Mouse (Mus musculus) neural tube, embryonic 10.5 days (tissue): ENCODE results near the gene Twf1.
A peak's percentile ranks its signal among the peaks of the same experiment; 100 is the strongest.

Experiments used
- DNase-seq: peaks from one replicate; pipeline ENCODE4 v3.0.0-alpha.2; 2017; ENCODE audit warnings: low spot score; ENCODE audit errors: extremely low spot score

Twf1 gene

DNA sequence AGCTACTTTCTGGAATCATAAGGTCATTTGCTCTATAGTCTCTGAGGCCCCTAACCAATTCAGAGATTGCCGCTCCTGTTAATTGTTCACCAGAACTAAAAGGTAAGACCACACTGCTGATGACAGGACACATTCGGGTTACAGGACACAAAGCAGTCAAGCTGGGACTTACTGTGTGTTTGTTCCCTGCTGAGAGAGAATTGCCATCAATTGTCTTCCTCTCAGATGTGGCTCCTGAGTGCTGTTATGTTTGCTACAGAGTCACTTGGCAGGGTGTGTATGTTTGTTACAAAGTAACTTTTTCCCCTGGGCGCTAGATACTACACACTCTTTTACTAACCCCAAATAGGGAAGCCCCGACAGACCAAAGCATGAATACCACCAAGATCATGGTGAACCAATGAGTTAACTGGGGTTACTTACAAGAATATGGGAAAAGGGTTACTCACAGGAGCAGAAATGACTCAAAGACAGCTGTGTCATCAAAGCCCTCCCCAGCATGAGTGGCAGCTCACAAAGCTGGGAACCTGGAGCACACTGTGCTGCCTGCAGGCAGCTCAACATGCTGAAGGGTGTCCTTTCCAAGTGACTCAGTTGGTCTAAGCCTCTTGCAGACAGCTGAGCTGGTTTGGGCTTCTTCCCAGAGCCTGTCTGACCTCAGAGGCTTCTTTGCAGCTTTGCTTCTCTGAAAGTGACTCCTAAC, 15.0 kb downstream of the Twf1 start:
- no peak for DNase-seq

DNA sequence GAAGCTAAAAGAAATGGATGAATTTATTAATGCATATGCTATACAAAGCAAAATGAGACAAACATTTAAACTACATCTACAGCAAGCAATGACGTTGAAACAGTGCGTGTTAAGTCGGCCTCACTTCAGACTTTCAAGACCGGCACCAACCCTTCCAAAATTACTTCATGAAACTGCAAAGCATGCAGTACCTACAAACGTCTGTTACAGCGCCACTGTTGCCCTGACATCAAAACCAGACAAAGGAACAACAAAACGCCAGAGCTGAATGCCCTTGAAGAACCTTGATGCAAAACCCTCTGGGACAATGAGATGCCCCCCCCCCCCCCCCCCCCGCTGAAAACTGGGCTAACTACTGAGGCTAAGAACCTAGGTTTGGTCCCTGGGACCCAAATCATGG, 16.9 kb downstream of the Twf1 start:
- DNase-seq, result no peak

DNA sequence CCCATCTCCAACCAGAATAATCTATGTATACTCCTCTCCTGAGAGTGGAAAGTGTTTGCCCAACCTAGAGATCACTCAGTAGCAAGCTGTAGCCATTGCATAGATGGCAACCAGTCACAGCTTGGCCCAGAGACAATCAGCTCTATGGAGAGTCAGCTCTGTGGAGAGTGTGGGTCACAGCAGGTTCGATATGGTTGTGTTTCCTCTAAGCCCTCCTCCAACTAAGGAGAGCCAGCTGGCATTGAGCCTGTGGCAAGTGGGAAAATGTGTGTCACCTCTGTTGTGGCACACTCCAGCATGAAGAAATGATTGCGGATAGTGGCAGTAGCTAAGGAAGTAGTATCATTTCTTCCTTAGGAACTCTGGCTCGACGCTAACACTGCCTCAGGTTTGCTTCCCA, 18.2 kb downstream of the Twf1 start:
- DNase-seq, result no peak

DNA sequence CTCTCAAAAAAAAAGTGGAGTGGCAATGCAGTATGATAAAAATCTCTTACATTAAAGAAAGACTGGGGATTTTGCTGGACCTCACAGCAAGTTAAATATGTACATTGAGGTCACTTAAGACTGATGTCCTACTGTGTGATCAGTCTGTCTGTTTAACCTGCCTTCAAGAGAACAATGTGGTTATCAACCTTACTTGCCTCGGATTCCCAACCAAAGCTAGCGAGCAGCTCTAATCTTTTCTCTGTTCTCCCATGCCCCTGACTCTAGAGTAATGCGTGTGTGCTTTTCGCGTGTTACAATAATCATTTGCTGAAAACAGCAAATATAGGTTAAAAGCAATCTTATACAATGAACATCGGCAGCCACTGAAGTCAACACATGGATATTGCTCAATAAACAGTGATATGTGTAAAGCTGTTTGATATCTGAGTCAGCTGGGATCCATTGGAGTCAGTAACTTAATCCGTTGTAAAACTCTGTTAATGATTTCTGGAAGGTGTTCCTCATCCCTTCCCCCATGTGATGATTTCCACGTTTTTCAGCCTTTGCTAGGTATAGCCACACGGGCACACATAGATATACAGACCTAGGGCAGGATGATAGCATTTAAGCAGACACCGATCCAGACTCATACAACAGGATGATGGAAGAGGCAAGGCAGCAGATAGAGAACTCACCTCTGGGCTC, 21.1 kb downstream of the Twf1 start:
- DNase-seq, result no peak

DNA sequence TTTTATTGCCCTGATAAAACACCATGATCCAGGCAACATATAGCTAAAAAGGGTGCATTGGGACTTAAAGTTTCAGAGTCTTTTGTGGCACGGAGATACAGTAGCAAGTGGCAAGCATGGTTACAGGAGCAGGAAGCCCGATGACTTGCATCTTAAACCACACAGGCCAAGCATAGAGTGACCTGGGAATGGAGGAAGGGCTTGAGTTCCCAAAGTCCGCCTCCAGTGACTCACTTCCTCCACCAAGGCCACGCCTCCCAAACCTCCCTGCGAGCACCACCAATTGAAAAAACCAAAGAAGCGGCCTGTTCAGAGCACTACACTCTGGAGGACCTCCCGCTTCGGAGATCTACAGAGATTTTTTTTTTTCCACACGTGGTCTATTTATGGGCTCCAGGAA, 23.8 kb downstream of the Twf1 start:
- DNase-seq, result no peak

DNA sequence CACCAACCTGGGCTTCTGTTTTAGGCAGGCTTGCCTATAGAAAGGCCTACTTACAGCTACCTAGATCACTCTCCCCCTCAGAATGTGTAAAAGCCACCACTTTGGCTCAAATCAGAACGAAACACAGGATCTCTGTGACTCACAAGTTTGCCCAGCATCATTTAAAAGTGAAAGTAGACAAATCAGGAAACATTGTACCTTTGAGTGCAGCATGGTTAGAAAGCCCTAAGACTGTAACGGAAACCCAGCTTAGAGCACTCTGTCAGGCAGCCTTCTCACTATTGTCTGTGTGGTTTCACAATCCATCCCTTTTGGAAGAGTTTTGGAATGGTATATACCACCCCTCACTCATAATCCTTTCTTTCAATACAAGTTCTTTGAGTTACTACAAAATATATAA, 24.8 kb downstream of the Twf1 start:
- DNase-seq, result no peak

DNA sequence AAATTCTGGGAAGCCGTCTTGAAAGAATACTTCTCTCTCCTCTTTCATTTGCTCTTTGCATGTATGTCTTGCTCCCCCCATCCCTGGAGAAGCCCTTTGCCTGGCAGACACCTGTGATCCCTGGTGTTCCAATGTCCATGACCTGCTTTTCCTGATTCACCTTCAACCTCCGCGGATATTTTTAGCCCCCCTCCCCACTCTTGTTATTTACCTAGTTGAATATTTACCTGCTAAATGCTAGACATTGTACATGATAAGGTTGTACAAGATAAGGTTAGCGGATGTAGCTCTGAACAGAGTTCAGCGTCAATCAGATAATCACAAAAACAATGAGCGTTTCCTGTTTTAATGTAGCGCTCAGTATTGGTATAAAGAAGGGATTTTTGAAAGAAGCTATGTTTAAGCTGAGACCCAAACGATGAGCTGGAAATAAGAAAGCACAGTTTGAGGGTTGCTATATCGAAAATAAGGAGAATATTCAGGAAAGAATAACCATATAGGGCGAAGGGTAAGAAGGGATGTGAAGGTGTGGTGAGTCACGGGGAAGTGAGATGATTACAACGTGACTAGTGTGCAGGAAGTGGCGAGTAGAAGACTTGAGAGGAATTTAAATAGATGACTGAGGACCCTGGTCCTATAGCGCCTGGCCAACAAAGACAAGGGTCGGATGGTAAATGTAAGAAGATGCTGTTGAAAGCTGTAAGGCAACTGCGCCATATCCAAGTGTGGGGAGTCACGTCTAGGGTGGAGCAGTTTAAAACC, 30.6 kb downstream of the Twf1 start:
- no peak for DNase-seq

DNA sequence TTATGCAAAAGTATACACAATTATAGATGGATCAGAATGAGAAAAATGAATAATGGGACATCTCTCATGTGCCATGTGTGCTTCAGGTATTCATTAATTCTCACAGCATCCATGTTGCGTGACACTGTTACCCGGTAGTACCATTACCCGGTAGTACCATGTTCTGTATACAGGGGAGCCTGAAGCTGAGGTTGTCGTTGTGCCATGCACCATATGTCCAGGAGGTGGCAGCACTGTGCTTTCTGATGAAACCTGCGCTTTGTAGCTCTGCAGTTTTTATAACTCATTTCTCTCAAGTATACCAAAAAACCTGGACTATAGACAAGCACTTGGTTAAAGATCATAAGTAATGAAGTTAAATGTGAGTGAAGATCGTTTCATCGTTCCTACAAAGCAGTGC, 32.2 kb downstream of the Twf1 start:
- DNase-seq, result peak; percentile 80

DNA sequence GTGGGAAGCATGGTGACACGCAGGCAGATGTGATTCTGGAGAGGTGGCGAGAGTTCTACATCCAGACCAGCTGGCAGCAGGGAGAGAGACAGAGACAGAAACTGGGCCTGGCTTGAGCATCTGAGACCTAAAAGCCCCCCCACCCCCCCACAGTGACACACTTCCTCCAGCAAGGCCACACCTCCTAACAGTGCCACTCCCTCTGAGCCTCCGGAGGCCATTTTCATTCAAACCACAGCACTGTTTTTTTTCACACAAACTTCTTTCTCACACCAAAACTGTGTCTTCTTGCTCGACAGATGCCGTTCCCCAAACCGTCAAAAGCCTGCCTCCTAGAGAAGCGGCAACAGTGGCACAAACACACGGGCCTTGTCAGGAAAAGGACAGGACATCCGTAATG, 36.2 kb downstream of the Twf1 start:
- no peak for DNase-seq

DNA sequence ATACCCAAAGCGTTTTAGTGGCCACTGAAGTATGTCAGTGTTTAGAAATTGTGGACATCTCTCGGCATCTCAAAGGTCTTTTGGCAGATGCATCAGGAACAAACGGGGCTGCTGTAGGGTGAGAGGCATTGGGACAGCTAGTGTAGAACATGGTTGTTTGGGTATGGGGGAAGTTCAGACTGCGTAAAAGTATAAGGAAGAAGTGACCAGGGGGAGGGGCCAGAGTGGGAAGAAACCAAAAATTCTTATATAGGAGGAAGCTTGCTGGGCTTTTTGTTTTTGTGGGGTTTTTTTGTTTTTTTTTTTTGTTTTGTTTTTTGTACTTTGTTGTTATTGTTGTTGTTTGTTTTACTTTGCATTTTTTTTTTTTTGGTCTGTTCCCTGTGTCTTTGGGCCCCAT, 44.8 kb downstream of the Twf1 start:
- DNase-seq, result no peak

DNA sequence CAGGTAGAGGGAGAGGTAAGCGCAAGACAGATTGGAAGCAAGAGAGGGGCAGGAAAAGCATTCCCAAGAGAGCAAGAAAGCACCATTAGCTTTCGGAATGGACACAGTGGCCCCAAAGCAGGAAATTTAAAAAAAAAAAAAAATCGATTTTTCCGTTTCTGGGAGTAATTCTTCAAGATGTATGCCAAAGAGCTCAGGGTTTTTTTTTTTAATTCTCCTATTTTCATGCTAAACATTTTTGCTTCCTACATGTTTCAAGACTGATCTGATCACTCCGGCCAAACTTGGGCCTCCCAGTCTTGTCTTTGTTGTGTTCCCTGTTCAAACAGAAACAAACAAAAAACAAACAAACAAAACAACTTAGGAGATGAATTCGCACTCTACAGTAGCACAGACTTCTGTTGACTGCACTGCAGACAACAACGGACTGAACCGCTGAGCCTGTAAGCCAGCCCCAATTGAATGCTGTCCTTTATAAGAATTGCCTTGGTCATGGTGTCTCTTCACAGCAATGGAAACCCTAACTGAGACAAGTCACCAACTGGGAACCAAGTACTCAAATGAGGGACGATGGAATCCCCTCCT, 45.5 kb downstream of the Twf1 start:
- DNase-seq, result no peak

DNA sequence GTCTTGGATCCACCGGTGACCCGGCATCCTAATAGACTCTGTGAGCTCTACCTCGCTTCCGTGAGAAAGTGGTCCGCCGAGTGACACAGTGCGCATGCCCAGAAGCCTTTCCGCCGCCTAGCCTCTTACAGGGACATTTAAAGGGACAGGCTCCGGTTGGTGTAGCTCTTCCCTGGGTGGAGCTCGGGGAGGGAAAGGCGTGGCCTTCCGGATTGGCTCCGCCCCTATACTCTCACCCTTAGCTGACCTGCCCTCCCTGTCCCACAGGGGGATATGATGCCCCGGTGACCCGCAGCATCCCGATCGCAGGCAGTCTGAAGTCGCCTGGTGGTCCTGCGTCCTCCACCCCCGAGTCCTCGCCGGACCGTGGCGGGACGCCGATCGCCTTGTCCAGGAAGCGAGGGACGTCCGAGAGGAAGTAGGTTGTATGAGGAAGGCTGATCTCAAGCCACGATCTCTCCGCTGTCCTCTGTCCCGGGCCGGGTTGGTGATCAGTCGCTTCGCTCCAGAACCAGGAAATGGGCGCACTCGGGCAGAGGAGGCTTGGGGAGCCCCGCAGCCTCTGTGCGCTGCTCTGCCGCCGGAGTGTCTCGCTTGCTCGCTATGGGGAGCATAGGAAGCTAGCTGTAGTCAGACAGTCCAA, 46.2 kb downstream of the Twf1 start, which contains the start of the genes Pus7l and Irak4:
TSS of gene Pus7l (minus strand) at position 139 of the 643 bp plus-strand sequence.
TSS of gene Irak4 (plus strand) at position 235 of the 643 bp plus-strand sequence.
- DNase-seq, result peak; percentile 91

DNA sequence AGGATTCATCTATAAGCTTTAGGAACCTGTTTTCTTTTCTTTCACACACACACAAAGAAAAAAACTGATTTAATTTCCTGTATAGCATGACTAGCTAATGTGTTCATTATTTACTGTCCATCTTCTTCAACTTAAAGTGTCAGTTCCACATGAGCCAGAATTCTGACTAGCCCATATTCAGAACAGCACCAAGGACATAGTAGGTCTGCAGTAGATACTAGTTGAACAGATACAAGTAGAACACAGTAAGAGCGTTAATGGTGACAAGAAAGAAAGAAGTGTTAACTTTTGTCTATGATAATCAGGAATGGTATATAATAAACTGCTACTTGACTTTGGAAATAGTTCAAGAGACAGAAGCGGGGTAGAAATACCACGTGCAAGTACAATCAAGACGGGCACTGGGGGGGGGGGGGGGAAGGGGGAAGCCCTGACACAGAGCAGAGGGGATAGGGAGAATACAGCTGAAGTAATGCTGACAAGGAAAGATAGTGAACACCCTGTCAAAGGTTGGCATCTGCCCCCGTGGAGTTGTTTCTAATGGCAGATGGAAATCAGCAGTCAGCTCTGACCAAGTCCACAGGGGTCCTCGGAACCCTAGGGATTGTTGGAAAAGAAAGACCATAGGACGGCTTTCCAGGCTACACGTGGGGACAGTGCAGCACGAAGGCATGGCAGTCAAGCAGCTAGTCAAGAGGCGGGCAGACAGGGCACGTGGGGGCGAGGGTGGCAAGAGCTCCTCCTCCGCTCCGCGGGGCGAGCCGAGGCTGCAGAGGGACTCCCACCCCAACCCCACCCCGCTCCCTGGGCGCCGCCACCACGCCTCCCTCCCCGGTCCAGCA, 46.9 kb downstream of the Twf1 start:
- no peak for DNase-seq

DNA sequence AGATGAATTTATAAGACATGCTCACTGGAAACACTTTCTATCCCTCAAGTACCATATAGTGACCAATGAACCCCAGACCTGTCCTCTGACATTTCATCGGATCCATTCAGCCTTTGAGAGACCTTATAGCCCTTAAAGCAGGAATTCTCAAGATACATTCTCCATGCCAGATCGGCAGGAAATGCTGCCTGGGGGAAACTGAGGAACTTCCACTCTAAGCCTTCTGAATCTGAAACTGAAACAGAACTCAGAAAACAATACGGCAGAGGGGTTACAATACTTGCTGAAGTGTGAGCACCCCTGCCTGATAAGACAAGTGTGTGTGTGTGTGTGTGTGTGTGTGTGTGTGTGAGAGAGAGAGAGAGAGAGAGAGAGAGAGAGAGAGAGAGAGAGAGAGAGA, 50.4 kb downstream of the Twf1 start:
- no peak for DNase-seq

DNA sequence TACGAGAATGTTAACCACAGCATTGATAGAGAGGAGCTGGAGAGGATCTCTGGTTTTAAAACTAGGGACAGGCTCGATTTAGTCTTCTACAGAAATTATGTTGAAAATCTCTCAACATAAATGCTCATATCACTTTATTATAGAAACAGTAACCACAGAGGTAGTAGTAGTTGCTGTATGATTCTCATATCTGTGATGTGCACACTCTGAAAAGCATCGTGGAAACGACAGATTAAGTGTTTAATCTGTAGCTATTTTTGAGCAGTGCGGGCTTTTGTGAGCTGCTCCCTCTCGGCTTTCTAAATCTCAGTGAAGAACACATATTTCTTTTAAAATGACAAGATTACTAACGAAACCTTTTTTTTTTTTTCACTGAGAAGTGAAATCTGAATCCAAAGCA, 54.2 kb downstream of the Twf1 start:
- no peak for DNase-seq

DNA sequence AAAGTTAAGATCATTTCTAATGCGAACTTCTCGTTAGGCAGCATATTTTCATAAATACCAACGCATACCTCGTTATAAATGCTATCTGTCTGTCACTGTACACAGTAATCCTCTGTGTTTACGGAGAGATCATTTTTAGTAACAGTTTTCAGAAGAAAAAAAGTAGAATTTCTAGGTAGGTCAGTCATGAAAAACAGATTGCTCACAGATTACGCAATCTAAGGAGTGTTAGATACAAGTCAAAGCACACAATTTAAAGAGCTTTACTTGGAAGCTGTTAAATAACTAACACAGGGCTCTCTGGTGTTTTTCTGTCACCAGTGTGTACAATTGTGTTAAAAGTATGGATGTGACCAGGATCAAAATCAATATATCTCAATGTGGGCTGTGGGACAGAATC, 56.7 kb downstream of the Twf1 start:
- no peak for DNase-seq

DNA sequence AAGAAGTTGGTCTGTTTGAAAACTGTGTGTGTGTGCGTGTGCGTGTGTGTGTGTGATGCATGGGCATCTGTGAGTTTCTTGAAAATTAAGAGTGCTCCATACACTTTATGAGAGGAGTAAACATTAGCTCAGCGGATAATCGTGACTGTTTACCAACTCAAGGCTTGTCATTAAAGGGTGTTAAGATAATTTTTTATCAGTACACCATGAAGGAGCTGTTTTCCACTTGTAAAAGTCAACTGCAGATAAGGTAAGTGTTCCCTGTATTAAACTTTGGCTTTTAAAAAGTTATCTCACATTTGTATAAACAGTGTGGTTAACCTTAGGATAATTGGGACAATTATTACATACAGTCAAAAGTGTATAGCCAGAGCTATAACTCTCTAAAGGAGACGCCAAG, 57.4 kb downstream of the Twf1 start:
- DNase-seq, result no peak

DNA sequence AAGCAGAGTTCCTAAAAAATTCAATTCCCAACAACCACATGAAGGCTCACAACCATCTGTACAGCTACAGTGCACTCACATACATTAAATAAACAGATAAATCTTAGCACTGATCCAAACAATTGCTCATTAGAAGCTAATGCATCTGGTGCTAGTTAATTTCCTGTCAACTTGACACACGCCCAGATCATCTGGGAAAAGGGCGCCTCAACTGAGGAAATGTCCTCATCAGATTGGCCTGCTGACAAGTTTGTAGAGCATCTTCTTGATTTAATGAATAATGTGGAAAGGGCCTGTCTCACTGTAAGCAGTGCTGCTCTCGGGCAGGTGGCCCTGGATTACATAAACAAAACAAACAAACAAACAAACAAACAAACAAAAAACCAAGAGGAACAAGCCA, 59.2 kb downstream of the Twf1 start:
- no peak for DNase-seq
